Mouse (Mus musculus) left cerebral cortex, postnatal 10 days (tissue): ENCODE data around the gene Caskin1. TPM values are rescaled to one million over a fixed set of nuclear protein-coding genes. Genes with fewer than 3 reads are reported as not detected.

Source experiments
- DNase-seq, 2 experiments: peaks; one replicate each; pipeline ENCODE4 v3.0.0; 2021 to 2022; ENCODE audit warnings: low spot score in 2 of 2, mixed read lengths in 1 of 2; ENCODE audit errors: extremely low spot score in 1 of 2
- intact Hi-C: fragments of 180-260 bp; cut with DNase I; formaldehyde crosslinking; loops from one replicate; pipeline ENCODE4 v1.15.1; 2025
- total RNA-seq, 2 experiments: library from RNA; stranded (reverse); gene quantifications; 2 replicates each; pipeline ENCODE4 v1.2.3; 2021

Caskin1 gene
- total RNA-seq, 2 experiments from 2014 or later: 161 to 162 TPM

DNA sequence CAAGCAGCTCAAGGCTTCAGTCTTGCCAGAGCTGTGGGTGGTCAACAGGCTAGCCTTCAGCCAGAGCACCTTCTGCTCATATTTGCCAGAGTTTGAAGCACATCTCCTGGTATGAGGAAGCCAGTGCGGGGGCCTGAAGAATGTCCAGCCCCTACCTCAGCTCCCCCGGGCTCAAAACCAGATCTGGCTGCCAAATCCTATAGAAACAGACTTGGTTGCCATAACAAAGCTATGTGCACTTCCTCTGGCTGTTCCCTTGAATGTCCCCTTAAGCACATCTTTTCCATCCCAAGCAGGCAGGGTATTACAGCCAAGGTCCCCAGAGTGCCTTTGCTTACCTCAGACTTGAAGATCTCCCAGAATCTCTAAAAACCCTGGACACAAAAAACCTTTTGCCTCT is 36.3 kb downstream of the Caskin1 start:
- DNase-seq: no peak
- intact Hi-C loops: no loop called here

DNA sequence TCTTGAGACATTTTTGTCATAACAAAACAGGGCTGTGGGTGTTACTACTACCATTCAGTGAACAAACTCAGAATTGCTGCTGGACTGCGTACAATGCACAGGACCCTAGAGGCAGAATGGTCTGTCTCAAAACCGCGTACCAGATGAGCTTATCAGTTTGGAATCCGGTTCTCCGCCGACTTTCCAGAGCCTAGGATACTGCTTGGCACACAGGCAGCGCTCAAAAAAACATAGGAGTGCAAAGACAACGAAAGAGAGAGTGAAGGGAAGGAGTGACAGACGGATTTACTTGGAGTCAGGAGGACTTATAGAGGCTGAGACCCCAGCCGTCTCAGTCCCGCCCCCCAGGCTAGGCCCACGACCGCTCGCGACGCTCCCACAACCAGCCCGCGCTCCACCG is 38.9 kb downstream of the Caskin1 start:
- DNase-seq: no peak
- intact Hi-C loops: no loop called here

DNA sequence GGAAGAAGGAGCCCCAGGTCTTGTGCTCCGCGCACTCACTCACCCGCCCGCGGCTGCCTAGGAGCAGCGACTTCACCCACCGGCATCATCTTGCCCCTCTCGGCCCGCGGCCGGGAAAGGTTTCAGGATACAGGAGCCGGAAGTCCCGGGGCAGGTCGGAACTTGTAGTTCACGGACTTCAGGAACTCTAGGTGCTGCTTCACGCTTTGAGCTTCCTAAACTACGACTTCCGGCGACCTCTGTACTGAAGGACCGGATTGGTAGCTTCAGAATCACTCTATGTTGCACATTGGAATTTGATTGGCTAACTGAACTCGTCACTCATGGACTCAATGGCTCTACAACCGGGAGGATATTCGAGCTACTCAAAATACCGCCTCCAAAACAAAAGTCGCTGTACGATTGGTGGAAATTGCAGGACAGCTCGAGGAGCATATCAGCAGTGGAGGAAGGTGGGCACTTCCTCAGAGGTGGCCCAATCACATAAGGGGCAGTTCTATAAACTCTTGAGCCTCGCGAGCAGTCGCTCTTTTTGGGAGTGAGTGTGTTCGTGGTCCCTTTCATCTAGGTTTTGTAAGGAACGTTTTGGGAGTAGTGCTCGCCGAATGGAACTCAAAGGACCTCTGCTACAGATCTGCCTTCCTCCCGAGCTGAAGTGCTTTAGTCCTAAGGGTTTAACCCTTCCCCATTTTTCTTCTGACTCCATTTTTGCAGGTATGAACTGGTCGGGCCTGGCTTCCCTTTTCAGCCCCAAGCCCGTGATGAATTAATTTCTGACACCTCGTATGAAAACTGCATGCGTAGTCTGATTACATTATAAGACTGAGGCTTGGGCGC is 39.5 kb downstream of the Caskin1 start, which contains the start of gene Traf7:
Gene Traf7, minus strand, starts transcription at position 216 of the 837 bp plus-strand sequence.
- intact Hi-C loops: no loop called here
- DNase-seq: peak; percentile 93 to 99

DNA sequence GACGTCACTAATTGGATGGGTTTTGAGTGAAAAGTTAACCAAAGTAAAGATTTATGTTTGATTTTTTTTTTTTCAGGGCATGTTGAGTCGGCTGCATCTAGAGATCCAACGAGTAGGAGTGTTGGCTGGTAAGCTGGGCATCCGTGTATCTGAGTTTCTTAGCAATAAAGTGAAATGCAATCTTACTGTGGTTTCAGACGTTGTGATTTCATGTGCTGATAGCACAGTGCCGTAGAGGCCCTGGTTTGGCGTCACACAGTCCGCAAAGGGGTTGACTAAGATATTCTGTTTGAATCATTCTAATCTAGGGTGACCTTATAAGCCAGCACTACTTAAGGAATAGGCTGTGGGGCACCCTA is 40.1 kb downstream of the Caskin1 start:
- no peak for DNase-seq
- intact Hi-C loops: no loop called here

DNA sequence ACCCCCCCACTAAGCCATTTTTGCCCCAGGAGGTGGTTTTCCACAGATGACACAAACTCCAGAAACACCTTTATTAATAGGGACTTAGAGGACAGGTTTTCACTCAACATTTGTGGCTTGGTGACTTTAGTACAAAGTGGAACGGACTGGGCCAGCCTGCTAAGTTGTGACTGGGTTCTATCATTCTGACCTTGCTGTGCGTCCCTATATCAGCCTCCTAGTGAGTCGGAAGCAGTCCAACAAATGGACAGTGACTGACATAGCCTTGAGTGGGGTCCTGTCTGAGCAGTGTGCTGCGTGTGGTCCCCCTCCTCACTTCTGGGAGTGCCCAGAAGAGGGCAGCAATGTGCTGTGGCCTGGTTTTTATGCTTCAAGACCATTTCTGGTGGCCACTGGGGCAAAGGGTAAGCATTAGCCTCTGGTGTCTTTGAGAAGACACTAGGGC is 40.6 kb downstream of the Caskin1 start:
- intact Hi-C loops: no loop called here

DNA sequence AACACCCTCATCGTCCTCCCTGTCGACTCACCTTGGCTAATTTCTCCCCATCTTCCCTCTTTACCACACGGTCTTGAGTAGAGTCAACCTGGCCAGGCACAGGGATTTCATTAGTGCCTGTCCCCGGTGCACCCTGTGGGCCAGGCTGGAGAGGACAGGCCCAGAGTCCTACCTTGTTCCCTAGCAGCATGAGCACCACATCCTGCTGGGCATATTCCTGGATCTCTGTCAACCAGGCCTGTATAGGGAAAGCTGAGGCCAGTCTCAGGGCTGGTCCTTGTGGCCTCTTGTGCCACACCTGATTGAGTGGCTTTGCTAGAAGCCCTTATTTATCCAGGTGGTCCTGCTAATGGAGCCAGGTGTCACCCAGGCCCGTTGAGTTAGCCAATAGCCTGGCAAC is 41.5 kb downstream of the Caskin1 start:
- DNase-seq: no peak
- intact Hi-C loops: no loop called here

More for the DNA sequence above, 40.6 kb downstream of the Caskin1 start:
- peak in 1 of 2 experiments; percentile 71 for DNase-seq

DNA sequence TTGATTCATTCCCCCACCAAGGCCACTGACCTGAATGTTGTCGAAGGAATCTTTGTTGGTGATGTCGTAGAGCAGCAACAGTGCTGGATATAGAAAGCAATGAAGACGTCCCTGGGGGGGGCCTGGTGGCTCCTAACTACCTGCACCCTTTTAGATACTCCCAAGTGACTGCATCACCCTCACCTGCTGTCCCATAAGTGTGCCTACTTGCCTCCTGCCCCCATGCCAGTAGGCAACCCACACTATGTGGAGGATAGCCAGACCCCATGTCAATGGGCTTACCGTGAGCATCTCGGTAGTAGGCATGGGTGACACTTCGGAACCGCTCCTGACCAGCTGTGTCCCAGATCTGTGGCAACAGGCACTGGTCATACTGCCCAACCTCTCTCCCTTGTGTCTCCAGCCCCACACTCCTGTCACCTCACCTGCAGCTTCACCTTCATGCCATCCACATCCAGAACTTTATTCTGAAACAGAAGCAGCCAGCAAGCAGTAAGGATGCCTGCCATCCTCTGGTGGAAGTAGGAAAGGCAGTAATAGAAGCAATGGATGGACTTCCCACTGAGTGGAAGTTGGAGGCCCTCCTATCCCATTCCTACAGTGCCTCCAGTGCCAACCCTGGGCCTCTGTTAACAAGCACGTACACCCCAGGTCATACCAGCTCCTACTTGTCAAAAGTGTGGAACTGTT is 42.1 kb downstream of the Caskin1 start:
- intact Hi-C loops: no loop called here
- no peak for DNase-seq

DNA sequence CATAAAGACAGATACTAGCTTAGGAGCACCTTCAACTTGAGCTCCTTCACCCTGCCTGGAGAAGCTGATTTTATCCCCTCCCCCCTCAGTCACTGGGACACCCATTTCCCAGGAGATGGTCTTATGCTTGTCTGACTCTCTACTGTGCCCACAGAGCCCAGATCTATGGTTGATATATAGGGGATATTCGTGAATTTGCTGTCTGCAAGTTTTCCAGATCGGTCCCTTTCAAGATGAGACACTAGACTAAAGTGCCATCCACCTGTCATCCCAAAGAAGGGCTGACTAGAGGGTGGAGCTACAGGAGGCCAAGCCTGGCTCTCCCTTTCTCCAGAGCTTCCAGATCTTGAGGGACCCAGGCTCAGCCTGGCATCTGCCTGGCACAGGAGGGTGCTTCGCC is 42.7 kb downstream of the Caskin1 start:
- intact Hi-C loops: no loop called here
- DNase-seq: no peak

DNA sequence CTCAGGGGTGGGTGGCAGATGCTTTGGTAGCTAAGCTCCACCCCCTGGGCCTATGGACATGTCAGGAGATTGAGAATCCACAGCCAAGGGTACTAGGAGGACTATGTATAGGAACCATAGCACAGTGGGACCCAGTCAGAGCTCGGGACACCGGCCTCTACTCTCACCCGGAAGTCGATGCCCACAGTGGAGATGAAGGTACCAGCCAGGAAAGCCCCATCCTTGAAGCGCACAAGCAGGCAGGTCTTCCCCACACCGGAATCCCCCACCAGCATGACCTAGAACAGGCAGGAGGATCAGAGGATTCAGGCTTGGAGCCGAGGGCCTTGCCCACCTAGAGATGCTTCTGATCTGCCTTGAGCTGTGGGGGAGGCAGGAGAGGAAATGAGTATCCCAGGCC is 43.6 kb downstream of the Caskin1 start:
- intact Hi-C loops: no loop called here
- DNase-seq: no peak

DNA sequence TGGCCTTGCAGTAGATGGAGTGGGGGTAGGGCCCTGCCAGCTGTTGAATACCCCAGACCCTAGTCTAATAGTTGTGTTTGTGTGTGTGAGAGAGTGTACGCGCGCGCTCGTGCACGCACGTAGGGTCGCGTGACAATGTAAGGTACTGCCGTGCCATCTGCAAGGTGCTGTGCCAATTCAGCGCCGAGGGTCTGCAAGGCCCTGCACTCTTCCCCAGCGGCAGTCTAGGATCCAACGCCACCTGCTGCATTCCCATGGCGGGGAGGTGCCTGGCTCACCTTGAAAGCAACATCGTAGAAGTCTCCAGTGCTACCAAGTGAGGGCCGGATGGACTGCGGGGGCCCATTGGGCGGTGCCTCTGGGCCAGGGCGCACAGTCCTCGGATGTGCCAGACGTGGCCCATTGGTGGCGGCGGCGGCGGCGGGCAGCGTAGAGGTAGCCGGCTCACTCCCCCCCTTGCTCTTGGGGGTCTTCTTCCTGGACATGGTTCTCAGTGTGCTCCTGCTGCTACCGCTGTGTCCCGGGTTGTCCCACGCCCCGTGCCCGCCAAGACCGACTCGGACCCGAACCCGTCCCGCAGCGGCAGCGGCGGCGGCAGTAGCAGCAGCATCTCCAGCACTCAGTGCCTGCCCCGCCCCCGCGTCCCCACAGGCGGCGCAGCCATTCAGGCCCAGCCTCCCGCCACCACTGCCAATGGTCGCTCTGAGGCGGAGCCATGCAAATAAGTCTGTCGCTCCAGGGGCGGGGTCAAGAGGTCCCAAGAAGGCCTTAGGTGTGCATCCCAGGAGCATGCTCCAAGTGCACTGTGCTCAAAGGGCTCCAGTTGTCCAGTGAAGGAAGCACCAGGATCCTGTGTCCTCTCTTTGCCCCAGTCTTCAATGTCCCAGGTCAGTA is 44.9 kb downstream of the Caskin1 start:
- intact Hi-C loops: no loop called here
- peak; percentile 72 to 93 for DNase-seq

DNA sequence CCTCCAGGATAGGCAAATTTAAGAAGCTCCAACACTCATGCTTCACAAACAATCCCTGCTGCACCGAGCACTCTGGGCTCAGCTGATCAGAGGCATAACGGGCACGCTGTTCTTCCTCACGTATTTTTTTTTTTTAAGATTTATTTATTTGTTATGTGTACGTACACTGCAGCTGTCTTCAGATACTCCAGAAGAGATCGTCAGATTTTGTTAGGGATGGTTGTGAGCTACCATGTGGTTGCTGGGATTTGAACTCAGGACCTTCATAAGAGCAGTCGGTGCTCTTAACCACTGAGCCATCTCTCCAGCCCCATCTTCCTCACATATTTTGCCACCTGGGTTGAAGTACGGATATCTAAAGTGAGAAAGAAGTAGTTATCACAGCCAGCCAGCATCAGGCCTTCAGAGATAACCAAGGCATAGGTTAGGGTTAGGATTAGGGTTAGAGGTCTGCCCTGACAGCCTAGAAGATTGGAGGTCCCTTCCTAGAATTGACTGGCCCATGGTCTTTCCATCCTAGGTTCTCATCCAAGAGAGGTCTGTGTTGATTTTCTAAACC is 45.8 kb downstream of the Caskin1 start, which contains the start of gene Rab26:
Gene Rab26, minus strand, starts transcription at position 51 of the 559 bp plus-strand sequence.
- intact Hi-C loops: no loop called here
- DNase-seq: no peak

DNA sequence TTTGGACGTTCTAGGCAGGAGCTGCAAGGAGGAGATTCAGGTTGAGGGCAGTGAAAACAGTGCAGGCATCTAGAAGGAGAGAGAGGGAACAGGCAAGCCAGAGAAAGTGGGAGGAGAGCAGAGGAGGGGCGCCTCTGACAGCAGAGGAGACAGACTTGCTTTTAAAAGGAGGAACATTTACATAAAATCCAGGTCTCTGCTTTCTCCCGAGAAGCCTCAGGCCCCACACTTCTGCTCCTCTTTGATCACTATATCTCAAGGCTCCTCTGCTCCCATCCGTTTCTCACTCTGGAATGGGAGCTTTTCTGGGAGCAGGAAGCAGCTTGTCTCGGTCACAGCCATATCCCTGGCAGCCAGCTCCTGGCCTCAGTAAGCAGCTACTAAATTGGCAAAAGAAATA is 46.9 kb downstream of the Caskin1 start:
- intact Hi-C loops: no loop called here
- no peak for DNase-seq

DNA sequence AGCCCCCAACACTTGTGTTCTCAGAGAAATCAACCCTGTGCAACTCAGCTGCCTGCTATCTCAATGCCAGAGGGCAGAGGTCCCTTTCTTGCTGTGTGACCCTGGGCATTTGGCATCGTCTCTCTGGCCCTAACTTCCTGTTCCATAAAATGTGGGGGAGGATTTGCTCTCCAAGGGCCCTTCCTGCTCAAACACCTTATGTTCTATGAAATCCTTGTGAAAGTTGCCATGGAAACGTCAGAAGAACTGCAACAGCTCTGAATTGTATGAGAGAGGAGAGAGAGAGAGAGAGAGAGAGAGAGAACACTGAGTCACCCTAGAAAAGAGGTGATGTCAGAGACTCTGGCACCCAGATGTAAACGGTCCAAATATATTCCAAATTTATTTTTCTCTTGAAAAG is 49.1 kb downstream of the Caskin1 start:
- intact Hi-C loops: no loop called here
- DNase-seq: no peak

DNA sequence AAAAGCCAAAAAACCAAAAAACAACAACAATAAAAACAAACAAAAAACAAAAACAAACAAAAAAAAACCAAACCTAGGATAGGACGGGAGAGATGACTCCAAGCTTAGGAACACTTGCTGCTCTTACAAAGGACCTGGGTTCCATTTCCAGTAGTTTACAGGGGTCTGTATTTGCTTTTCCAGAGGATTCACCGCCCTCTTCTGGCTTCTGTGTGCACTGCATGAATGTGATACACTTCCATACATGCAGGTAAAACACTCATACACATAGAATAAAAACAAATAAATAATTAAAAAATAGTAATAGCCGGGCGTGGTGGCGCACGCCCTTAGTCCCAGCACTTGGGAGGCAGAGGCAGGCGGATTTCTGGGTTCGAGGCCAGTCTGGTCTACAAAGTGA is 50.5 kb downstream of the Caskin1 start:
- intact Hi-C loops: no loop called here
- no peak for DNase-seq

DNA sequence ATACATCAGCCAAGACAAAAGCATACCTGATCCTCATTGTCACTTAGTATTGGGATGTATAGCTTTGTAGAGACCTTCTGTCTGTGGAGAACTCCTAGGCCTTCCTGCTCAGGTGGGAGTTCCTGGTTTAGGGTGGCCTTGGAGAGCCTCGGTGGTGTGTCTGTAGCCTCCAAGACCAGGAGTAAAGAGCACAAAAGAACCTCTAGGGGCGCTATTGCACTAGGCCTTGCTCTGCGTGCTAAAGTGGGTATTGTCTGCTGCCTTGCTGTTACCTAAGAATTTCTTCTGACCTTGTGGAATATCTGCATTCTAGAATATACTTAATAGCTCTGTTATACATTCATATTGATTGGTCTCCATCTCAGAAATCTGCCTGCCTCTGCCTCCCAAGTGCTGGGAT is 52.0 kb downstream of the Caskin1 start:
- no peak for DNase-seq
- intact Hi-C loops: no loop called here

DNA sequence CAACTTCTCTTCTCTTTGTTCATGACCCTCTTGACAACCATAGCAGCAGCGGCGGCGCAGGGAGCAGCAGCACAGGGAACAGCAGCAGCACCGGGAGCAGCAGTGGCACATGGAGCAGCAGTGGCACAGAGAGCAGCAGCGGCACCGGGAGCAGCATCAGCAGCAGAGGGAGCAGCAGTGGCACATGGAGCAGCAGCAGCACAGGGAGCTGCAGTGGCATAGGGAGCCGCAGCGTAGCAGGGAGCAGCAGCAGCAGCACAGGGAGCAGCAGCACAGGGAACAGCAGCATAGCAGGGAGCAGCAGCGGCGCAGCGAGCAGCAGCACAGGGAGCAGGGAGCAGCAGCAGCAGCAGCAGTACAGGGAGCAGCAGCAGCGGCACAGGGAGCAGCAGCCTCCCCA is 56.2 kb downstream of the Caskin1 start:
- DNase-seq: no peak
- intact Hi-C loops: no loop called here

DNA sequence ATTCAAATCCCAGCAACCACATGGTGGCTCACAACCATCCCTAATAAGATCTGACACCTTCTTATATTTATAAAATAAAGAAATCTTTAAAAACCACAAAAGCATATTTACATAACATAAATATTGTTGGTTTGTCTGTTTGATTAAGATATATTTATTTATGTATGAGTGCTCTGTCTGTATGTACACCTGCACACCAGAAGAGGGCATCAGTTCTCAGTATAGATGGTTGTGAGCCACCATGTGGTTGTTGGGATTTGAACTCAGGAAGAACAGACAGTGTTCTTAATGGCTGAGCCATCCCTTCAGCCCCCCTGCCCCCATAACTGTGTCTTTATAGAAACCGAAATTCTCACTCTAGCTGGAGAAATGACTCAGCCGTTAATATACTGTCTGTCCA is 56.8 kb downstream of the Caskin1 start:
- DNase-seq: no peak
- intact Hi-C loops: no loop called here

DNA sequence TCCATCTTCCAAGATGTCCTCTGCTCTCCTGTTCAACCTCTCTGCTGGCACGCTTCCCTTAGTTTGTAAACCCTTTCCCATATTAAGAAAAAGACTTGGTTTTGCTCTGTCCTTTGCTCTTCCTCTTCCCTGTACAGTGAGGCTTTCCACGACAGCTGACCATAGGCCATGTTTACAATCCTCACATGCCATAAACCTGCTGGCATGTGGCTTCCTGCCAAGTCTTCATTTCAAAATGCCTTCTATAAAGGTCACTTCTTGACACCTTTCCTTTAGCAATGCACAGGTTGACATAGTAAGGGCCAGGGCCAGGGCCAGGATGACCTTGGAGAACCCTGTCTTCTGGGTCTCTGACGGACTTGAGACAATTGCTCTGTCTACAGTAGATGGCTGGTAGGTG is 57.8 kb downstream of the Caskin1 start:
- intact Hi-C loops: no loop called here
- no peak for DNase-seq

DNA sequence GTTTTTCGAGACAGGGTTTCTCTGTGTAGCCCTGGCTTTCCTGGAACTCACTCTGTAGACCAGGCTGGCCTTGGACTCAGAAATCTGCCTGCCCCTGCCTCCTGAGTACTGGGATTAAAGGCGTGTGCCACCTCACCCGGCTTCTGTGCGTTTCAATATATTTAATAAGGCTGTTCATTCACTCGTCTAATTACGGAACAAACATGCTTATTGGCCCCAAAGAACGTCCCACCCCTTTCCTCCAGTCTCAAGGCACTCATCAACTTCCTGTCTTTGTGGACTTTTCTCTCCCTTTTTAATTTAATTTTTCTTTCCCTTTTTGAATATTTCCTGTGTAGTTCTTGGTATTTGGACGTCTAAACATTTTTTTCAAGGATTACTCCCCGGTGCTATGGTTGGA is 60.0 kb downstream of the Caskin1 start:
- intact Hi-C loops: no loop called here
- DNase-seq: no peak
